Comparison of ENCODE assay signal across 9 mouse cellular contexts in genomic region chr12:111653434-111653833, GRCm38 (mm10). TPM values are rescaled to one million over a fixed set of nuclear protein-coding genes. Genes with fewer than 3 reads are reported as not detected.
A peak's percentile ranks its signal among the peaks of the same experiment; 100 is the strongest.
DNase-seq lines count a peak whose midpoint lies in the region; ATAC-seq and TF ChIP-seq lines count a peak whose summit lies in the region.
"Had no signal": no experiment of that assay in that cellular context is flagged by ENCODE, and none has a peak within 500 bp of the region (broad histone marks: within the 10 kb centered on the region; RNA-seq: fewer than 3 reads in every experiment).

No protein-coding gene starts in this region.

- no peaks in the 10 kb centered on the region for H3K9me3 ChIP-seq in forebrain, embryonic 13.5 days (replicated peaks)
- H3K9me3 ChIP-seq in hindbrain, embryonic 11.5 days (ENCODE audit: control insufficient read depth, low read length) = no peaks in the 10 kb centered on the region
- H3K9me3 ChIP-seq in midbrain, postnatal 0 days (ENCODE audit: low read length) = no peaks in the 10 kb centered on the region

- intact Hi-C loops in left cerebral cortex, postnatal 36 days (cut with DNase I) = loop anchor here (5.0 kb wide), 1 partner anchor 44 kb away; no protein-coding TSS in a partner anchor

- H3K4me2 ChIP-seq in forebrain, embryonic 13.5 days = no peak overlapping the region
- H3K4me2 ChIP-seq in hindbrain, embryonic 11.5 days (replicated peaks; ENCODE audit: low read depth, low read length) = no peak overlapping the region
- H3K4me2 ChIP-seq in midbrain, postnatal 0 days (ENCODE audit: low read depth, low read length, poor library complexity, severe bottlenecking) = no peak overlapping the region

- ATAC-seq in forebrain, embryonic 13.5 days = peak; percentile 41; the same call in 1 of the 2 replicates
- no peak for ATAC-seq in hindbrain, embryonic 11.5 days (ENCODE audit: low FRiP score)
- ATAC-seq in midbrain, postnatal 0 days (ENCODE audit: low FRiP score) = 0 out of 2 replicates have a peak, but pooled peaks have one; percentile 56

- no peak overlapping the region for H3K9ac ChIP-seq in forebrain, embryonic 13.5 days
- H3K9ac ChIP-seq in hindbrain, embryonic 11.5 days (ENCODE audit: low read depth, low read length) = no peak overlapping the region
- no peak overlapping the region for H3K9ac ChIP-seq in midbrain, postnatal 0 days (replicated peaks; ENCODE audit: low read length, poor library complexity, severe bottlenecking)

- 33% methylated on average over 3 of the region's 3 CpGs for WGBS in forebrain, embryonic 13.5 days
- 38% methylated on average over 3 of the region's 3 CpGs for WGBS in hindbrain, embryonic 11.5 days
- 29% methylated on average over 3 of the region's 3 CpGs for WGBS in midbrain, postnatal 0 days

- H3K4me1 ChIP-seq in forebrain, embryonic 13.5 days = peaks cover 4% of the 10 kb centered on the region; the same call in 1 of the 2 replicates
- no peaks in the 10 kb centered on the region for H3K4me1 ChIP-seq in hindbrain, embryonic 11.5 days (replicated peaks; ENCODE audit: control insufficient read depth, insufficient read depth, low read length)
- H3K4me1 ChIP-seq in midbrain, postnatal 0 days (ENCODE audit: insufficient read depth, low read length) = no peaks in the 10 kb centered on the region

- H3K4me3 ChIP-seq in forebrain, embryonic 13.5 days = no peak overlapping the region
- H3K4me3 ChIP-seq in hindbrain, embryonic 11.5 days (ENCODE audit: low read depth, low read length) = no peak overlapping the region
- no peak overlapping the region for H3K4me3 ChIP-seq in midbrain, postnatal 0 days (ENCODE audit: low read depth, low read length)
- H3K4me3 ChIP-seq: myocyte had no signal

- DNase-seq in ovary, postnatal 36 days (ENCODE audit: low spot score) = peak; percentile 54
- DNase-seq in ovary, adult 18-20 months (ENCODE audit: low spot score) = no peak
- DNase-seq in c-Kit-positive CD71-positive TER-119-negative erythroid progenitor cells, embryonic 14.5 days (ENCODE audit: low read depth) = peak; percentile 50
- peak; percentile 81 for DNase-seq in hindbrain, embryonic 11.5 days (ENCODE audit: low spot score)
- DNase-seq in left cerebral cortex, postnatal 36 days (ENCODE audit: low spot score in 2 of 2) = peak; percentile 75 to 76
- peak; percentile 81 for DNase-seq in midbrain, postnatal 0 days (ENCODE audit: low spot score)
- DNase-seq in thymus, postnatal 0 days (ENCODE audit: low spot score) = peak; percentile 71

- TF ChIP-seq CTCF in midbrain, postnatal 0 days (IDR thresholded peaks at IDR 0.05) = peak; percentile 89

- H3K27me3 ChIP-seq in forebrain, embryonic 13.5 days = no peaks in the 10 kb centered on the region
- no peaks in the 10 kb centered on the region for H3K27me3 ChIP-seq in hindbrain, embryonic 11.5 days (ENCODE audit: control insufficient read depth, insufficient read depth, low read length)
- no peaks in the 10 kb centered on the region for H3K27me3 ChIP-seq in midbrain, postnatal 0 days (ENCODE audit: insufficient read depth, low read length)

- H3K27ac ChIP-seq in forebrain, embryonic 13.5 days = peak overlapping the region; percentile 7; the same call in 1 of the 2 replicates
- no peak overlapping the region for H3K27ac ChIP-seq in hindbrain, embryonic 11.5 days (ENCODE audit: low read depth, low read length)
- H3K27ac ChIP-seq in midbrain, postnatal 0 days (ENCODE audit: low read depth, low read length) = no peak overlapping the region

- H3K36me3 ChIP-seq in forebrain, embryonic 13.5 days (ENCODE audit: poor library complexity, severe bottlenecking) = peaks cover 80% of the 10 kb centered on the region
- H3K36me3 ChIP-seq in hindbrain, embryonic 11.5 days (ENCODE audit: control insufficient read depth, insufficient read depth, low read length) = peaks cover 9% of the 10 kb centered on the region; the same call in 1 of the 2 replicates
- H3K36me3 ChIP-seq in midbrain, postnatal 0 days (ENCODE audit: insufficient read depth, low read length) = peaks cover 45% of the 10 kb centered on the region

RNA-seq across cellular contexts. Expression of gene Ckb, which starts 18.7 kb away (rescaled TPM):
- polyA plus RNA-seq in forebrain, embryonic 13.5 days (2015; fragmentation: Nextera tagmentation; extraction: Ambion mirVana) = 2,311 and 2,462 TPM in 2 replicates
- 2,103 and 2,160 TPM in 2 replicates for polyA plus RNA-seq in hindbrain, embryonic 11.5 days (2014; fragmentation: Nextera tagmentation; extraction: Ambion mirVana)
- total RNA-seq in left cerebral cortex, postnatal 36 days (2021) = 1,000 to 10,000 TPM; 1,681 to 2,044 TPM
- total RNA-seq in midbrain, postnatal 0 days (2014; rRNA removed) = 1,673 and 2,112 TPM in 2 replicates
- polyA plus RNA-seq in midbrain, postnatal 0 days (2015; fragmentation: Nextera tagmentation; extraction: Ambion mirVana) = 1,654 and 1,809 TPM in 2 replicates
- polyA plus RNA-seq in thymus, postnatal 0 days (2015; fragmentation: Nextera tagmentation; extraction: Ambion mirVana) = 137 and 143 TPM in 2 replicates

RNA-seq across cellular contexts. Expression of gene Trmt61a, which starts 24.5 kb away (rescaled TPM):
- polyA plus RNA-seq in forebrain, embryonic 13.5 days (2015; fragmentation: Nextera tagmentation; extraction: Ambion mirVana) = 10.7 and 12.2 TPM in 2 replicates
- polyA plus RNA-seq in hindbrain, embryonic 11.5 days (2014; fragmentation: Nextera tagmentation; extraction: Ambion mirVana) = 4.5 and 5.0 TPM in 2 replicates
- total RNA-seq in left cerebral cortex, postnatal 36 days (2021) = 10 to 100 TPM; 16.9 to 22.0 TPM
- total RNA-seq in midbrain, postnatal 0 days (2014; rRNA removed) = 23.2 and 27.5 TPM in 2 replicates
- polyA plus RNA-seq in midbrain, postnatal 0 days (2015; fragmentation: Nextera tagmentation; extraction: Ambion mirVana) = 8.4 and 8.7 TPM in 2 replicates
- polyA plus RNA-seq in thymus, postnatal 0 days (2015; fragmentation: Nextera tagmentation; extraction: Ambion mirVana) = 9.8 and 12.0 TPM in 2 replicates

RNA-seq across cellular contexts. Expression of gene Bag5, which starts 59.6 kb away (rescaled TPM):
- polyA plus RNA-seq in forebrain, embryonic 13.5 days (2015; fragmentation: Nextera tagmentation; extraction: Ambion mirVana) = 62.1 and 62.8 TPM in 2 replicates
- polyA plus RNA-seq in hindbrain, embryonic 11.5 days (2014; fragmentation: Nextera tagmentation; extraction: Ambion mirVana) = 61.5 and 63.3 TPM in 2 replicates
- 10 to 100 TPM; 57.0 to 57.8 TPM for total RNA-seq in left cerebral cortex, postnatal 36 days (2021)
- total RNA-seq in midbrain, postnatal 0 days (2014; rRNA removed) = 28.7 and 43.5 TPM in 2 replicates
- 68.7 and 70.8 TPM in 2 replicates for polyA plus RNA-seq in midbrain, postnatal 0 days (2015; fragmentation: Nextera tagmentation; extraction: Ambion mirVana)
- polyA plus RNA-seq in thymus, postnatal 0 days (2015; fragmentation: Nextera tagmentation; extraction: Ambion mirVana) = 50.7 and 54.1 TPM in 2 replicates

RNA-seq across cellular contexts. Expression of gene Apopt1, which starts 59.6 kb away (rescaled TPM):
- polyA plus RNA-seq in forebrain, embryonic 13.5 days (2015; fragmentation: Nextera tagmentation; extraction: Ambion mirVana) = 52.6 and 56.2 TPM in 2 replicates
- polyA plus RNA-seq in hindbrain, embryonic 11.5 days (2014; fragmentation: Nextera tagmentation; extraction: Ambion mirVana) = 52.5 and 54.2 TPM in 2 replicates
- total RNA-seq in left cerebral cortex, postnatal 36 days (2021) = 10 to 100 TPM; 39.8 to 41.6 TPM
- total RNA-seq in midbrain, postnatal 0 days (2014; rRNA removed) = 17.9 and 27.8 TPM in 2 replicates
- polyA plus RNA-seq in midbrain, postnatal 0 days (2015; fragmentation: Nextera tagmentation; extraction: Ambion mirVana) = 63.1 and 67.0 TPM in 2 replicates
- 60.1 and 66.6 TPM in 2 replicates for polyA plus RNA-seq in thymus, postnatal 0 days (2015; fragmentation: Nextera tagmentation; extraction: Ambion mirVana)

Comparison
In these comparisons a context has a peak if more than half of its experiments do, and no peak if none do; other contexts are left out.
1. RNA of gene Ckb, which starts 18.7 kb away (polyA plus RNA-seq): 2,311 to 2,462 TPM in forebrain, embryonic 13.5 days, 2,103 to 2,160 TPM in hindbrain, embryonic 11.5 days and 1,654 to 1,809 TPM in midbrain, postnatal 0 days; 137 to 143 TPM in thymus, postnatal 0 days; every median in the first group is over 10 times any median in the second.